Mouse (Mus musculus): ENCODE measurements around the gene Zfp839. TPM values are rescaled to one million over a fixed set of nuclear protein-coding genes. Genes with fewer than 3 reads are reported as not detected.

Zfp839 gene
- polyA plus RNA-seq, 1 experiment from 2014 or later, result 2.3 TPM

DNA sequence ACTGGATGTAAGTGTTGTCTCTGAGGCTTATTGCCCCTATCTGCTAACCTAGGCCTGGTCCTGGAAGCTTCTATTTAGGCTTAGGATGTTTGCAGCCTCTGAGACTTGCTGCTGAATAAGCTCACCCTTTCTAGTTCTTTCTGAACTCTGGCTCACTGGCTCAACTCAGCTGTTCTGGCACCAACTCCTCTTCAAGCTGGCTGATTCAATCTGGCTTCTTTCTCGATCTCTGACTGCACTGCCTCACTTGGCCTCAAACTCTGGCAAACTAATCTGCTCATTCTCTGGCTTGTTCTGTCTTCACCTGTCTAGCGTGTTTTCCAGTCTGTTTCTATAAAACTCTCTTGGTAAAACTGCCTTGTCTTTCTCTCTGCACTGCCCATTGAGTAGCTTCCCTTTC lies 25.3 kb downstream of the Zfp839 start:
- no peak for TF ChIP-seq EP300 (optimal IDR thresholded peaks at IDR 0.05)
- no peak for TF ChIP-seq CTCF (IDR thresholded peaks at IDR 0.05; ENCODE audit: low read depth)
- H3K9ac ChIP-seq (ENCODE audit: low read length), result no peak overlapping the region
- H3K4me3 ChIP-seq (ENCODE audit: low read depth, low read length), result no peak overlapping the region
- no peaks in the 10 kb centered on the region for H3K27me3 ChIP-seq (ENCODE audit: control insufficient read depth, insufficient read depth, low read length)
- ATAC-seq (ENCODE audit: low FRiP score, low TSS enrichment), result no peak
- no peaks in the 10 kb centered on the region for H3K9me3 ChIP-seq (ENCODE audit: control insufficient read depth, low read length)
- no peaks in the 10 kb centered on the region for H3K4me1 ChIP-seq (replicated peaks; ENCODE audit: control insufficient read depth, insufficient read depth)
- no peak for DNase-seq (ENCODE audit: low spot score)
- H3K36me3 ChIP-seq (ENCODE audit: control insufficient read depth, insufficient read depth, low read length), result peaks cover 26% of the 10 kb centered on the region; the same call in 1 of the 2 replicates
- WGBS, result 67% methylated on average over 2 of the region's 2 CpGs
- no peak overlapping the region for H3K27ac ChIP-seq (replicated peaks)
- no peak overlapping the region for H3K4me2 ChIP-seq (replicated peaks; ENCODE audit: low read depth)

DNA sequence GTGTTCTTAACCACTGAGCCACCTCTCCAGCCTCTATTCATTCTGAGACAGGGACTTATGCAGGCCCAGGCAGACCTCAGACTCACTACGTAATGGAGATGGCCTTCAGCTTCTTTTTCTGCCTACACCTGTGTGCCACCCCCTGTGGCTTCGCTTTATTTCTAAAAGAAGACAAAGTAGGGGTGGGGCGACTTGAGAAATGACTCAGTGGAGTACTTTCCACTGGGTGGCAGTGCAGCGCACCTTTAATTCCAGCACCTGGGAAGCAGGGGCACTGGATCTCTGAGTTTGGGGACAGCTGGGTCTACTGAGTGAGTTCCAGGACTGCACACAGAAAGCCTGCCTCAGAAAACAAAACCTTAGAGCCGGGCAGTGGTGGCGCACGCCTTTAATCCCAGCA lies 32.2 kb downstream of the Zfp839 start:
- DNase-seq (ENCODE audit: low spot score) (peak; percentile 46), ATAC-seq (ENCODE audit: low FRiP score, low TSS enrichment) (no peak)
- H3K4me3 ChIP-seq (ENCODE audit: low read depth, low read length), result no peak overlapping the region
- TF ChIP-seq EP300 (optimal IDR thresholded peaks at IDR 0.05) (no peak), CTCF (IDR thresholded peaks at IDR 0.05; ENCODE audit: low read depth) (peak; percentile 60)
- H3K9ac ChIP-seq (ENCODE audit: low read length), result no peak overlapping the region
- no peaks in the 10 kb centered on the region for H3K9me3 ChIP-seq (ENCODE audit: control insufficient read depth, low read length)
- no peaks in the 10 kb centered on the region for H3K4me1 ChIP-seq (replicated peaks; ENCODE audit: control insufficient read depth, insufficient read depth)
- H3K27ac ChIP-seq (replicated peaks), result no peak overlapping the region
- peaks cover 4% of the 10 kb centered on the region; the same call in 1 of the 2 replicates for H3K36me3 ChIP-seq (ENCODE audit: control insufficient read depth, insufficient read depth, low read length)
- H3K27me3 ChIP-seq (ENCODE audit: control insufficient read depth, insufficient read depth, low read length), result no peaks in the 10 kb centered on the region
- 87% methylated on average over 7 of the region's 7 CpGs for WGBS
- H3K4me2 ChIP-seq (replicated peaks; ENCODE audit: low read depth), result no peak overlapping the region

DNA sequence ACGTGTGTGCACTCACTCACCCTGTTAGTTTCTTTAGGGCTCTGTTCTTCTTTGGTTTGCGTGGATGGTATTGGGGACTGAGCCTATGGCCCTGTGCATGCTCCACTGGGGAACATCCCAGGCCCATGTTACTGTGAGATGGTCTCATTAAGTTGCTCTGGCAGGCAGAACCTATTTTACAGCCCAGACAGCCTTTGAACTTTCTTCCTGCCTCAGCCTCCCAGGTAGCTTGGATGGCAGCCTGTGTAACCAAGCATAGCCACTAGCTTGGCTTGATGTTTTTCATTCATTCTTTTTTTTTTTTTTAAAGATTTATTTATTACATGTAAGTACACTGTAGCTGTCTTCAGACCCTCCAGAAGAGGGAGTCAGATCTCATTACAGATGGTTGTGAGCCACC lies 35.2 kb downstream of the Zfp839 start:
- Histone ChIP-seq H3K27ac (replicated peaks) (no peak overlapping the region), H3K4me2 (replicated peaks; ENCODE audit: low read depth) (no peak overlapping the region), H3K27me3 (ENCODE audit: control insufficient read depth, insufficient read depth, low read length) (no peaks in the 10 kb centered on the region), H3K9ac (ENCODE audit: low read length) (no peak overlapping the region), H3K9me3 (ENCODE audit: control insufficient read depth, low read length) (no peaks in the 10 kb centered on the region), H3K36me3 (ENCODE audit: control insufficient read depth, insufficient read depth, low read length) (no peaks in the 10 kb centered on the region; the same call in 1 of the 2 replicates), H3K4me3 (ENCODE audit: low read depth, low read length) (no peak overlapping the region), H3K4me1 (replicated peaks; ENCODE audit: control insufficient read depth, insufficient read depth) (0 out of 2 replicates have a peak, but pooled peaks cover 2% of the 10 kb centered on the region)
- TF ChIP-seq EP300 (optimal IDR thresholded peaks at IDR 0.05) (no peak), CTCF (IDR thresholded peaks at IDR 0.05; ENCODE audit: low read depth) (no peak)
- WGBS, result 90% methylated on average over 2 of the region's 2 CpGs
- no peak for DNase-seq (ENCODE audit: low spot score)
- no peak for ATAC-seq (ENCODE audit: low FRiP score, low TSS enrichment)

DNA sequence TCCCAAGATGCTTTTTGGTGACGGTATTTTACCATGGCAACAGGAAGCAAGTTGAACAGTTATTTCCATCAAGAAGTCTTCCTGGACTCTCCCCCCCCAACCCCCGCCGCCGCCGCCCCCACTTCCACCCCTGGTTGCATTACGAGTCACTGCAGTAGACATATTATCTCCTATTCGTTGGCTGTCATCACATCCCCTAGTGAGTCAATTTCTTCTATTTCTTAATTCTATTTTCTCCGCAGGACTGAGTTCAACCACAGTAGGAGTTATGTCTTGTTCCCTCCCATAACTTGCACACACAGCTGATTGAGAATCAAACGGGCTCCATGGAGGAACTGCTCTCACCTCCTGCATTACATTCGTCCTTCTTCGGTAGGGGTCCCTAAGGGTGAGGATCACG lies 38.1 kb downstream of the Zfp839 start:
- H3K27ac ChIP-seq (replicated peaks), result no peak overlapping the region
- no peaks in the 10 kb centered on the region for H3K36me3 ChIP-seq (ENCODE audit: control insufficient read depth, insufficient read depth, low read length)
- TF ChIP-seq EP300 (optimal IDR thresholded peaks at IDR 0.05) (no peak), CTCF (IDR thresholded peaks at IDR 0.05; ENCODE audit: low read depth) (no peak)
- peak overlapping the region; percentile 72 for H3K9ac ChIP-seq (ENCODE audit: low read length)
- no peaks in the 10 kb centered on the region for H3K27me3 ChIP-seq (ENCODE audit: control insufficient read depth, insufficient read depth, low read length)
- H3K9me3 ChIP-seq (ENCODE audit: control insufficient read depth, low read length), result no peaks in the 10 kb centered on the region
- H3K4me1 ChIP-seq (replicated peaks; ENCODE audit: control insufficient read depth, insufficient read depth), result 0 out of 2 replicates have a peak, but pooled peaks cover 2% of the 10 kb centered on the region
- WGBS, result 29% methylated on average over 12 of the region's 12 CpGs
- DNase-seq (ENCODE audit: low spot score) (no peak), ATAC-seq (ENCODE audit: low FRiP score, low TSS enrichment) (no peak)
- peak overlapping the region; percentile 86 for H3K4me2 ChIP-seq (replicated peaks; ENCODE audit: low read depth)
- peak overlapping the region; percentile 75 for H3K4me3 ChIP-seq (ENCODE audit: low read depth, low read length)

DNA sequence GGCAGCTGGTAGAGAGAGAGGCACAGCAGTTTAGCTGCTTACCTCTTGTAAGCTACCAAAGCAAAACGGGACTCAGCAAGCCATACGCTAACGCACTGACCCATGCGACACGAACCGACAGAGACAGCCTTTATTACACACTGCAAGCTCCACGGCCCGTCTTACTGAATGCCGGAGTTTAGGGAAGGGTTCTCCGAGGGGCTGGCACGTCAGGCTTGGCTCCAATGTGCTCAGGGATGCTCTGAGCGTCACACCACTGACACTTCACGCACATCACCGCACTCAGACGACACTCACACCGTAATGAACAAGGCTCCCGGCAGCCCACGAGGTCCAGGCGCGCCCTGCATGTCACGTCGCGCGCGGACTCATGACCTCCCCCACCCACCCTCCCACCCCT lies 38.6 kb downstream of the Zfp839 start:
- no peaks in the 10 kb centered on the region for H3K27me3 ChIP-seq (ENCODE audit: control insufficient read depth, insufficient read depth, low read length)
- H3K27ac ChIP-seq (replicated peaks), result no peak overlapping the region
- H3K9me3 ChIP-seq (ENCODE audit: control insufficient read depth, low read length), result no peaks in the 10 kb centered on the region
- no peaks in the 10 kb centered on the region for H3K36me3 ChIP-seq (ENCODE audit: control insufficient read depth, insufficient read depth, low read length)
- peak overlapping the region; percentile 86 for H3K4me2 ChIP-seq (replicated peaks; ENCODE audit: low read depth)
- H3K4me1 ChIP-seq (replicated peaks; ENCODE audit: control insufficient read depth, insufficient read depth), result 0 out of 2 replicates have a peak, but pooled peaks cover 2% of the 10 kb centered on the region
- H3K4me3 ChIP-seq (ENCODE audit: low read depth, low read length), result peak overlapping the region; percentile 75
- no peak for TF ChIP-seq CTCF (IDR thresholded peaks at IDR 0.05; ENCODE audit: low read depth)
- no peak for TF ChIP-seq EP300 (optimal IDR thresholded peaks at IDR 0.05)
- H3K9ac ChIP-seq (ENCODE audit: low read length), result peak overlapping the region; percentile 72
- no peak for DNase-seq (ENCODE audit: low spot score)
- WGBS, result 0% methylated on average over 25 of the region's 25 CpGs
- no peak for ATAC-seq (ENCODE audit: low FRiP score, low TSS enrichment)

DNA sequence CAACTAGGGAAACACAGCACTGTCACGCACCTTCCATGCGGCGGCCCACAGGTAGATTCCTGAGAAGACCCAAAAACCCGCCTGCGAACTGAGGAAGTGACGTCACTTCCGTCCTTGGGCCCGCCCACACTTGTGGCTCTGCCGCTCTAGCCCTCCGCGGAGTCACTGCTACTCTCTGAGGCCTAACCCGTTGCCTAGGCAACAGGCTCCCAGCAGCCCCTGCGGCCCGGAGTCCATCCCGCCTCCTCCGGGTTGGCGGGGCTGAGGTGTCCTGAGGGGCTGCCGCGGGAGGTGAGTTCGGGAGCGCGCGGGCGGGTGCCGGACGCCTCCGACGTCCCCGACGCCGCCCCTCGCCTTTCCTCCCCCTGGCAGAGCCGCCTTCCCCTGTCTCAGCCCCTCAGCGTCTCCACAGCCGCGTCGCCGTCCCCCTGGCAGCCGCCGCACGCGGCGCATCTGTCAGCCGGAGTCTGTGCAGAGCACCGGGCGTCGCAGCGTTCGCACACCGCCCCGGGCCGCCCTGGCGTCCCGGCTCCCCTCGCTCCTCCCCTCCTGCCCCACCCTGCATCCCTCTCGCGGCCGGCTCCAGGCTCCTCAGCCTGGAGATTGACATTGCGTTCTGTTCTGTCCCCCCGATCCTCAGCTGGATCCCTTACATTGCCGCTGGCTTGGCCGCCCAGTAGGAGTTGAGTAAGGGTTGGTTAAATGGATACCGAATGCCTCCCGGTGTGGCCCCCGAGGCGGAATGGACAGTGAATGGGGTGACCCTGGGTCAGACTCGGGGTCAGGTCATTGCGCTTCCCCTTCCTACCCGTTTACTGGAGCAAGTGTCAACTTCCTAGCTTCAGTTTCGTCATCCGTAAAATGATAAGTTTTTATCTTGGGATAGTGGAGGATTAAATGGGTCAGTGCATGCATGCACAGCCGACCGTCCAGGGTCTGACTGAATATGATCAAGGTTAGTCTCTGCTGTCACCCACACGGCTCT lies 39.3 kb downstream of the Zfp839 start, which contains the start of the genes Cinp and Tecpr2:
TSS of gene Cinp (minus strand) at position 110 of the 985 bp plus-strand sequence.
TSS of gene Tecpr2 (plus strand) at position 229 of the 985 bp plus-strand sequence.
- 0 out of 2 replicates have a peak, but pooled peaks have one; percentile 12 for TF ChIP-seq CTCF (IDR thresholded peaks at IDR 0.05; ENCODE audit: low read depth)
- TF ChIP-seq EP300 (optimal IDR thresholded peaks at IDR 0.05), result no peak
- under 1% methylated on average over 61 of the region's 74 CpGs for WGBS
- H3K4me1 ChIP-seq (replicated peaks; ENCODE audit: control insufficient read depth, insufficient read depth), result 0 out of 2 replicates have a peak, but pooled peaks cover 2% of the 10 kb centered on the region
- H3K4me3 ChIP-seq (ENCODE audit: low read depth, low read length), result peak within 1 kb of the TSS; percentile 75
- ATAC-seq (ENCODE audit: low FRiP score, low TSS enrichment) (peak; percentile 98), DNase-seq (ENCODE audit: low spot score) (peak; percentile 96)
- H3K27ac ChIP-seq (replicated peaks), result peak within 1 kb of the TSS; percentile 89
- no peaks in the 10 kb centered on the region for H3K27me3 ChIP-seq (ENCODE audit: control insufficient read depth, insufficient read depth, low read length)
- H3K9ac ChIP-seq (ENCODE audit: low read length), result peak within 1 kb of the TSS; percentile 72
- H3K4me2 ChIP-seq (replicated peaks; ENCODE audit: low read depth), result peak within 1 kb of the TSS; percentile 86
- no peaks in the 10 kb centered on the region for H3K9me3 ChIP-seq (ENCODE audit: control insufficient read depth, low read length)
- no peaks in the 10 kb centered on the region for H3K36me3 ChIP-seq (ENCODE audit: control insufficient read depth, insufficient read depth, low read length)
